Mouse (Mus musculus) layer of hippocampus, adult 9-11 months (tissue): ENCODE data around the gene Esrrg.

Experiments used
- DNase-seq: peaks from one replicate; pipeline ENCODE4 v3.0.0; 2022

Gene Esrrg

GRCm38 (mm10) chr1:187608261-187608921, at the start of gene Esrrg:
TSS of gene Esrrg (plus strand) at chr1:187608791.
- no peak for DNase-seq

GRCm38 (mm10) chr1:187583982-187584381, 24.6 kb upstream of the Esrrg start:
- no peak for DNase-seq

- DNase-seq, result no peak
These were observed 22.0 kb upstream of the Esrrg start for GRCm38 (mm10) chr1:187586541-187587075.

GRCm38 (mm10) chr1:187602942-187603341, 5.6 kb upstream of the Esrrg start:
- DNase-seq, result no peak

GRCm38 (mm10) chr1:187604063-187604484, 4.5 kb upstream of the Esrrg start:
- DNase-seq, result no peak

- no peak for DNase-seq
These were observed 3.8 kb upstream of the Esrrg start for GRCm38 (mm10) chr1:187604691-187605310.

- no peak for DNase-seq
These were observed 3.0 kb upstream of the Esrrg start for GRCm38 (mm10) chr1:187605391-187606270.

- no peak for DNase-seq
These were observed 2.1 kb upstream of the Esrrg start for GRCm38 (mm10) chr1:187606271-187607040.

- DNase-seq, result no peak
These were observed 1.2 kb upstream of the Esrrg start for GRCm38 (mm10) chr1:187607065-187608047.

GRCm38 (mm10) chr1:187609021-187609852, 646 bp downstream of the Esrrg start:
- no peak for DNase-seq

GRCm38 (mm10) chr1:187609853-187610230, 1.3 kb downstream of the Esrrg start:
- DNase-seq, result no peak

GRCm38 (mm10) chr1:187610336-187610948, 1.9 kb downstream of the Esrrg start:
- DNase-seq, result no peak

- DNase-seq, result no peak
These were observed 3.3 kb downstream of the Esrrg start for GRCm38 (mm10) chr1:187611925-187612324.

GRCm38 (mm10) chr1:187613277-187613676, 4.7 kb downstream of the Esrrg start:
- DNase-seq, result no peak

- no peak for DNase-seq
These were observed 15.4 kb downstream of the Esrrg start for GRCm38 (mm10) chr1:187623981-187624380.

- DNase-seq, result no peak
These were observed 21.8 kb downstream of the Esrrg start for GRCm38 (mm10) chr1:187630361-187630760.

GRCm38 (mm10) chr1:187631486-187631885, 22.9 kb downstream of the Esrrg start:
- no peak for DNase-seq

GRCm38 (mm10) chr1:187645258-187645657, 36.7 kb downstream of the Esrrg start:
- DNase-seq, result no peak

- DNase-seq, result no peak
These were observed 40.0 kb downstream of the Esrrg start for GRCm38 (mm10) chr1:187648551-187648950.

GRCm38 (mm10) chr1:187649871-187650270, 41.3 kb downstream of the Esrrg start:
- no peak for DNase-seq
